Mouse (Mus musculus): ENCODE data around the gene Smtn.

DNA sequence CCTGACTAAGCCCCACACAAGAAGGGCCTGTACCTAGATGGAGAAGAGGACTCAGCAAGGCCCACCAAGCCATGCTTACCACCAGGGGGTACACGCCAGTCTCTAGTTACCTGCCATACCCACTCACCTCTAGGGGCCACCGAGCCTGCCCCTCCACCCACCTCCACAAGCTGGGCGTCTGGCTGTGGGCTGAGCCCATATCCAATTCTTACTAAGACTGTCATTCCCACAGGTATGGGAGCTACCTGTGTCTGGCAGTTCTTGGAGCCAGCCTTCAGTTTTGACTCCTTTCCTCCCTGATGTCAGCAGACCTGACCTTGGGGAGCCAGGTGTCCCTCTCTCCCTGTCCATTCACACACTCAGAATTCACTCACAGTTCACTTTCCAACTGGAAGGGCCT is 2.7 kb downstream of the Smtn start:
- TF ChIP-seq CTCF (conservative IDR thresholded peaks at IDR 0.05; ENCODE audit: low read length) (no peak), POU5F1 (IDR thresholded peaks at IDR 0.05; ENCODE audit: borderline replicate concordance, low read length) (no peak)

Measured in E14TG2a.4 (cell line).